Mouse (Mus musculus): Measurements from ENCODE around the gene Gsdme. TPM values are rescaled to one million over a fixed set of nuclear protein-coding genes. Genes with fewer than 3 reads are reported as not detected.

Gene Gsdme
- 50.7 and 56.9 TPM in 2 replicates for polyA plus RNA-seq (2016; fragmentation: Nextera tagmentation; extraction: Ambion mirVana)

- 85% methylated on average over 6 of the region's 6 CpGs for WGBS
- no peak within 1 kb of the TSS for H3K4me3 ChIP-seq (replicated peaks)
- ATAC-seq (ENCODE audit: low FRiP score), result no peak
- H3K4me1 ChIP-seq, result peaks cover 14% of the 10 kb centered on the region
- H3K36me3 ChIP-seq (replicated peaks), result no peaks in the 10 kb centered on the region
- no peaks in the 10 kb centered on the region for H3K27me3 ChIP-seq
- no peaks in the 10 kb centered on the region for H3K9me3 ChIP-seq
- H3K9ac ChIP-seq, result no peak within 1 kb of the TSS
- H3K4me2 ChIP-seq, result no peak within 1 kb of the TSS
- H3K27ac ChIP-seq, result no peak within 1 kb of the TSS
These were observed at the start of gene Gsdme for GRCm38 (mm10) chr6:50263670-50264069. Gsdme (minus strand) TSS chr6:50263862.

GRCm38 (mm10) chr6:50312647-50313046 lies 49.0 kb upstream of the Gsdme start:
- no peak overlapping the region for H3K4me2 ChIP-seq
- H3K36me3 ChIP-seq (replicated peaks), result no peaks in the 10 kb centered on the region
- H3K27me3 ChIP-seq, result no peaks in the 10 kb centered on the region
- no peak overlapping the region for H3K4me3 ChIP-seq (replicated peaks)
- H3K4me1 ChIP-seq, result no peaks in the 10 kb centered on the region; the same call in 1 of the 2 replicates
- ATAC-seq (ENCODE audit: low FRiP score), result peak; percentile 82
- H3K27ac ChIP-seq, result no peak overlapping the region
- no peak overlapping the region for H3K9ac ChIP-seq
- no peaks in the 10 kb centered on the region for H3K9me3 ChIP-seq
- 41% methylated on average over 4 of the region's 4 CpGs for WGBS

- no peak for ATAC-seq (ENCODE audit: low FRiP score)
- Histone ChIP-seq H3K4me1 (no peaks in the 10 kb centered on the region), H3K9ac (no peak overlapping the region), H3K4me3 (replicated peaks) (no peak overlapping the region), H3K4me2 (no peak overlapping the region), H3K9me3 (no peaks in the 10 kb centered on the region), H3K36me3 (replicated peaks) (no peaks in the 10 kb centered on the region), H3K27ac (no peak overlapping the region), H3K27me3 (no peaks in the 10 kb centered on the region)
- 58% methylated on average over 6 of the region's 6 CpGs for WGBS
These were observed 45.4 kb upstream of the Gsdme start for GRCm38 (mm10) chr6:50309019-50309418.

DNA sequence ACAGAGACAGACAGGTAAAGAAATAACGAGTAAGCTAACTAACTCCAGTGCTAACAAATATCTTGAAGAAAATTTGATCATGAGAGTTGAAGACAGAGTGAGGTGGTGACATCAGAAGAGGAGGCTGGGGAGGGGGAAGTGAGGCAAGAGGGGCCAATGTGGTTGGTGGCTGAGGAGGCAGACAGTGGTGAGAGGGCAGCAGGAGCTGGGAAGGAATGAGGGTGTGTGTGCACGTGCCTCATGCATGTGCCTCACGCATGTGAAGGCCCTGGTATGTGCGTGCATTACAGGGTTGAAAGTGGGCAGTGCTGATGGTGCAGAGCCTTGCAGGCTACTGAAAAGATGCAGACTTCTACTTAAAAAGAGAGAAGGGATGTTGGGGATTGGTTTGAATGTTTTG lies 43.0 kb upstream of the Gsdme start:
- Histone ChIP-seq H3K9me3 (no peaks in the 10 kb centered on the region), H3K36me3 (replicated peaks) (no peaks in the 10 kb centered on the region), H3K4me2 (no peak overlapping the region), H3K27ac (no peak overlapping the region), H3K9ac (no peak overlapping the region), H3K27me3 (no peaks in the 10 kb centered on the region), H3K4me1 (no peaks in the 10 kb centered on the region), H3K4me3 (replicated peaks) (no peak overlapping the region)
- WGBS, result 81% methylated on average over 4 of the region's 4 CpGs
- no peak for ATAC-seq (ENCODE audit: low FRiP score)

DNA sequence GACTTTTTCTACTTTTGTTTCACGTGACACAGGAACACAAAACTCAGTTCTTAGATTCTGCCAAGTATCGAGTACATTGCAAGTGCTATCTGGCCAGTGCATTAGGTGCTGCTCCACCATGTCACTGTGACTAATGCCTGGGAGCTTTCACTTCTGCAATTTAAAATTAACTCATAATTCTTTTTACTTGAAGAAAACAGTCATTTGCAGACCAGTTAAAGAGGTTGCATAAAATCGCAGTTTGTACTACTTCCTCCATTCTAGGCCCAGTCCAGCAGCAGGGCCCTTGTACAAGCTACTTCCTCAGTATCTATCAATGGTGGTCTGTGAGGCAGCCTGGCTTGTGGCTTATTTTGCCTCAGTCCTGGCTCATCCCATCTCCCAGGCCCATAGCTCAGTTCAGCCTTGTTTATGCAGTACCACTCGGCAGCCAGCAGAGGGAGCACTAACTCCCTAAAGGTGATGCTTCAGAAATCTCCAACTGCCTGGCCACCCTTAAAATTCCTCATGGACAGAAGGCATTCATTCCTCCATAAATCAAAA lies 41.4 kb upstream of the Gsdme start:
- no peak for ATAC-seq (ENCODE audit: low FRiP score)
- Histone ChIP-seq H3K4me2 (no peak overlapping the region), H3K27me3 (no peaks in the 10 kb centered on the region)

DNA sequence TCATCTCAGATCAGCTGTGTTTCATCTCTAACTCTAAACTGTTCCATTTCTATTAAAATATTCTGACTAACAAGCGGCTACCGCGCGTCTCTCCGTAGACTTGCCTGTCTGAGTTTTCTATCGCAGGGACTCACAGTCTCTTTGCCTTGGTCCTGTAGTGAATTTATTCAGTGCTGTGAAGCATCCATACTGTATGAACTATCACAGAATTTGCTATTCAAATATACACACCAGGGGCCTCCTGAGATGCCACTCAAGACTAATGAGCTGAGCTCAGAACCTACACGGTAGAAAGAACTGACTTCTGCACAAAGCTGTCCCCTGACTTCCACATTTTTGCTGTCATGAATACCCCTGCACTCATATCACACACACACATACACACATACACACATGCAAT lies 37.5 kb upstream of the Gsdme start:
- Histone ChIP-seq H3K4me1 (0 out of 2 replicates have a peak, but pooled peaks cover 7% of the 10 kb centered on the region), H3K27me3 (no peaks in the 10 kb centered on the region), H3K4me3 (replicated peaks) (no peak overlapping the region), H3K4me2 (no peak overlapping the region), H3K9ac (no peak overlapping the region), H3K36me3 (replicated peaks) (no peaks in the 10 kb centered on the region), H3K9me3 (no peaks in the 10 kb centered on the region), H3K27ac (no peak overlapping the region)
- ATAC-seq (ENCODE audit: low FRiP score), result no peak
- WGBS, result 63% methylated on average over 7 of the region's 7 CpGs

More for the DNA sequence above, 41.4 kb upstream of the Gsdme start:
- no peak overlapping the region for H3K4me3 ChIP-seq (replicated peaks)
- H3K9me3 ChIP-seq, result no peaks in the 10 kb centered on the region
- H3K9ac ChIP-seq, result no peak overlapping the region
- no peak overlapping the region for H3K27ac ChIP-seq
- 64% methylated on average over 4 of the region's 4 CpGs for WGBS
- H3K36me3 ChIP-seq (replicated peaks), result no peaks in the 10 kb centered on the region
- H3K4me1 ChIP-seq, result 0 out of 2 replicates have a peak, but pooled peaks cover 7% of the 10 kb centered on the region

DNA sequence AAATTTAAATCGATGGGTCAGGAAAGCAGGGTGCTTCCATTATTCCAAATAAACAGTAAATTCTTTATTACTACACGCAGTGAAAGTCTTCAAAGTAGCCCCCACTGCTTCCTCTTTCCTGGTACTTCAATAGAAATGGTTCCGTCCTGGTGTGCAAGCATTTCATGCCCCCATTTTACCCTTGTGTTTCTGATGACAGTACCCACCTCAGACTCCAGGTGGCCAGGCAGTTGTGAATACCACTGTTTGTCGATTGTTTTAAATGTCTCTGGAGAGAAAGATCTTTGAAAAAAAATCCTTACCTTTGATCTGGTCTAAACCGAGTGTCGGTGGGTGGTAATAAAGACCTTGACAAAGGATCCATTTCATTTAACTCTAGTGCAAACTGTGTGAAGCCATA lies 37.0 kb upstream of the Gsdme start:
- 58% methylated on average over 6 of the region's 6 CpGs for WGBS
- Histone ChIP-seq H3K4me3 (replicated peaks) (no peak overlapping the region), H3K4me1 (0 out of 2 replicates have a peak, but pooled peaks cover 7% of the 10 kb centered on the region), H3K9ac (no peak overlapping the region), H3K36me3 (replicated peaks) (no peaks in the 10 kb centered on the region), H3K9me3 (no peaks in the 10 kb centered on the region), H3K27me3 (no peaks in the 10 kb centered on the region), H3K4me2 (no peak overlapping the region), H3K27ac (no peak overlapping the region)
- ATAC-seq (ENCODE audit: low FRiP score), result no peak

DNA sequence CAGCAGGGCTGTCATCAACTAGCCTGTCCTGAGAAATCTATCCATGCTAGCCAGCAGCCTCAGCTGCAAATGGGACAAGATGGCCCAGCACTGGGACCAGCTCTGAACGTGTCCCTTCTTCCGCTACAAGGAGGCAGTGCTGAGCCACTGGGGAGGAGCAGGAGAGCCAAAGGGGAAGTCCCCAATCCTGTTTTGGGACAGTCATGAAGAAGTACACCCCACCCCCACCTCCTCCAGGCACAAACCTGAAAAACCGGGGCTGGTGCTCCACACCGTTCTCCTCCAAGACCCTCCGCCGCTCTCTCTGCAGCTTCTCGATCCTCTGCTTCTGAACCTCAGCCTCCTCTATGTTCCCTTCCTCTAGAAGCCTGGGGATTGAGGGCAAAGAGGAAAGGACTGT lies 35.4 kb upstream of the Gsdme start:
- Histone ChIP-seq H3K4me2 (no peak overlapping the region), H3K4me3 (replicated peaks) (no peak overlapping the region), H3K36me3 (replicated peaks) (no peaks in the 10 kb centered on the region), H3K9me3 (no peaks in the 10 kb centered on the region), H3K27me3 (no peaks in the 10 kb centered on the region), H3K9ac (no peak overlapping the region), H3K27ac (no peak overlapping the region), H3K4me1 (0 out of 2 replicates have a peak, but pooled peaks cover 7% of the 10 kb centered on the region)
- ATAC-seq (ENCODE audit: low FRiP score), result no peak
- WGBS, result 85% methylated on average over 7 of the region's 7 CpGs

DNA sequence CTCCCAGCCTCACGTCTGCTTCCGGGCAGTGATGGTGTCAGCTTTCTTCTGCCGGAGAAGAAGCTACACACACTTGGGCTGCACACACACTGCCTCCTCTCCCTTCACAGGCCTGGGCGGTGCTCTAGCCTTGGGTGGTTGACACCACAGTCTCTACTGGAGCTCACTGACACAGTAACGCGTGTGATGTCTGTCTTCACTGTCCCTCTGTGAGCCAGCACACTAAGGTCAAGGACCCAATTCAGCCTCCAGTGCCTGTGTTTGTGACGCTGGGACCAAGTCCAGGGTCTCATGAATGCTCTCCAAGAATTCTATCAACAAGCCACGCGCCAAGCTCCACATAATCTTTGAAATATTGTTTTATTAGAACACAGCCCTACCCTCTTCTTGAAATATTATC lies 34.0 kb upstream of the Gsdme start:
- ATAC-seq (ENCODE audit: low FRiP score), result no peak
- H3K9me3 ChIP-seq, result no peaks in the 10 kb centered on the region
- no peaks in the 10 kb centered on the region for H3K36me3 ChIP-seq (replicated peaks)
- no peak overlapping the region for H3K27ac ChIP-seq
- no peak overlapping the region for H3K4me3 ChIP-seq (replicated peaks)
- H3K4me2 ChIP-seq, result no peak overlapping the region
- 90% methylated on average over 9 of the region's 9 CpGs for WGBS
- H3K4me1 ChIP-seq, result 0 out of 2 replicates have a peak, but pooled peaks cover 7% of the 10 kb centered on the region
- no peak overlapping the region for H3K9ac ChIP-seq
- H3K27me3 ChIP-seq, result no peaks in the 10 kb centered on the region

DNA sequence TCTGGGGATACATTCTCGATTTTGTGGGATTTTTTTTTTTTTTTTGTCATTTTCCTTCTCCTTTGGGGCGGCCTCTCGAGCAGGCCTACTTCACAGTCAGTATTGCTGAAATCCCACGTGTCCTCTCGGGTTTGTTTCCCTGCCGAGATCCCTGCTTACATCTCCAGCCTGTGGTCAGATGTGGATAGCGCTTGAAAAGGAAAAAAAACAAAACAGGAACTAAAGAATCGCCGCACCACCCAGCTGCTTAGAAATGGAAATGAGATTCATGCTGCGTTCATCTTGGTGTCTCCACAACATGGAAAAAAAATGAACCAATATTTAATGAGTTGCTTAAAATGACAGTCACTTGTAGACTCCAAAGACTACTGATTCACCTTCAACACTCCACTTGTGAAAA lies 31.5 kb upstream of the Gsdme start:
- Histone ChIP-seq H3K4me3 (replicated peaks) (no peak overlapping the region), H3K9ac (no peak overlapping the region), H3K4me2 (no peak overlapping the region), H3K27me3 (no peaks in the 10 kb centered on the region), H3K36me3 (replicated peaks) (no peaks in the 10 kb centered on the region), H3K9me3 (no peaks in the 10 kb centered on the region), H3K27ac (no peak overlapping the region), H3K4me1 (no peaks in the 10 kb centered on the region)
- ATAC-seq (ENCODE audit: low FRiP score), result no peak
- WGBS, result 81% methylated on average over 10 of the region's 10 CpGs

DNA sequence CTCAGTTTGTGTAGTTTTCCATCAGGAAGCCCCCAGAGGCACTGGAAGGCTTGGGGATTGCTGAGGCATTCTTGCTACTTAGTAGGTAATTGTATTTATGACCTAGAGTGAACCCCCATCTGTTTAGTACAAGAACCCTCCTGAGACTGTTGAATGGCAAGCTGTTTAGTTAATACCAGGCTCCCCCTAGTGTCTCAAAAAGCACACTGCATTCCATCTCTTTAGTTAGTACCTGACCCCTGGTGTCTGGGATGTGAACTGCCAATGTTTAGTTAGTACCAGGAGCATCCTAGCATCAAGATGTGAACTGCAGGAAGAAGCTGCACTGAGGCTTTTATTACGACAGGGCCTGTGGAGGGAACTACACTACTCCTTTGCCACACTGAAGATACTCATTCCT lies 30.5 kb upstream of the Gsdme start:
- 43% methylated on average over 1 of the region's 1 CpGs for WGBS
- H3K4me3 ChIP-seq (replicated peaks), result no peak overlapping the region
- no peaks in the 10 kb centered on the region for H3K4me1 ChIP-seq
- no peaks in the 10 kb centered on the region for H3K36me3 ChIP-seq (replicated peaks)
- no peak overlapping the region for H3K9ac ChIP-seq
- H3K9me3 ChIP-seq, result no peaks in the 10 kb centered on the region
- no peaks in the 10 kb centered on the region for H3K27me3 ChIP-seq
- H3K4me2 ChIP-seq, result no peak overlapping the region
- H3K27ac ChIP-seq, result no peak overlapping the region
- ATAC-seq (ENCODE audit: low FRiP score), result peak; percentile 67

- Histone ChIP-seq H3K4me2 (no peak overlapping the region), H3K27me3 (no peaks in the 10 kb centered on the region), H3K4me1 (no peaks in the 10 kb centered on the region), H3K27ac (no peak overlapping the region), H3K9me3 (no peaks in the 10 kb centered on the region), H3K9ac (no peak overlapping the region), H3K36me3 (replicated peaks) (no peaks in the 10 kb centered on the region), H3K4me3 (replicated peaks) (no peak overlapping the region)
- no peak for ATAC-seq (ENCODE audit: low FRiP score)
- 95% methylated on average over 4 of the region's 4 CpGs for WGBS
These were observed 28.0 kb upstream of the Gsdme start for GRCm38 (mm10) chr6:50291650-50292049.

DNA sequence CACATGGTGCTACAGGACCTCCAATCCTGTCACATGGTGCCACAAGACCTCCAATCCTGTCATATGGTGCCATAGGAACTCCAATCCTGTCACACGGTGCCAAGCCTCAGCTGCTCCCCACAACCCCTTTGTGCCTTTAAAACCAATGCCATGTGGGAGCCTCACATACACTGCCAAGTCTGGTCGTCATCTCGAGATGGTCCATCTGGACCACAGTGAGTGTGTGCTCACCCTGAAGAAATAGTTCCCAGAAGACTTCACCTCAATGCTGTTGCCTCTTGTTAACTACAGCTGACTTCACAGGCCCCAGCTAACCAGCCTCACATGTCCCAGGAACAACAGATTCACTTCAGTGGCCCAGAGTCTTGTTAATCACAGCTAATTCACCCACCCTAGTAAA lies 23.2 kb upstream of the Gsdme start:
- Histone ChIP-seq H3K27me3 (no peaks in the 10 kb centered on the region), H3K27ac (no peak overlapping the region), H3K9me3 (no peaks in the 10 kb centered on the region), H3K36me3 (replicated peaks) (no peaks in the 10 kb centered on the region), H3K4me1 (no peaks in the 10 kb centered on the region), H3K4me3 (replicated peaks) (no peak overlapping the region), H3K4me2 (no peak overlapping the region), H3K9ac (no peak overlapping the region)
- ATAC-seq (ENCODE audit: low FRiP score), result no peak
- 93% methylated on average over 3 of the region's 3 CpGs for WGBS
